8 mouse cellular contexts compared by ENCODE assay signal in genomic region chr7:73588351-73588906, GRCm38 (mm10). TPM values are rescaled to one million over a fixed set of nuclear protein-coding genes. Genes with fewer than 3 reads are reported as not detected.
DNase-seq lines count a peak whose midpoint lies in the region; TF ChIP-seq lines count a peak whose summit lies in the region.

No protein-coding gene starts in this region.

- DNase-seq in gastrocnemius, adult 2 months, result peak; percentile 67
- DNase-seq in gastrocnemius, postnatal 10 days, result no peak
- DNase-seq in urinary bladder, postnatal 14 days (ENCODE audit: low spot score), result peak; percentile 56
- no peak for DNase-seq in urinary bladder, postnatal 25 days (ENCODE audit: low spot score)
- peak; percentile 53 to 89 for DNase-seq in kidney, postnatal 36 days
- DNase-seq in yolk sac, embryonic 10.5 days (ENCODE audit: low spot score), result peak; percentile 82
- no peak for DNase-seq in retina, postnatal 1 day
- DNase-seq in lung, postnatal 10 days, result no peak

- intact Hi-C loops in gastrocnemius, adult 2 months (cut with DNase I), result no loop called here

- no peak for TF ChIP-seq CTCF in gastrocnemius, adult 2 months (IDR thresholded peaks at IDR 0.05)

- no peak overlapping the region; the same call in 1 of the 2 replicates for H3K4me3 ChIP-seq in gastrocnemius, adult 2 months

- peak overlapping the region; percentile 92 for H3K27ac ChIP-seq in gastrocnemius, adult 2 months

RNA-seq across cellular contexts. Expression of gene Chd2, which starts 46.8 kb away (rescaled TPM):
- total RNA-seq in gastrocnemius, adult 2 months (2021), result 10 to 100 TPM; 40.7 to 48.4 TPM
- total RNA-seq in gastrocnemius, postnatal 10 days (2021), result 10 to 100 TPM; 42.9 to 57.0 TPM

Comparison
In these comparisons a context has a peak if more than half of its experiments do, and no peak if none do; other contexts are left out.
1. DNase-seq: peak in gastrocnemius, adult 2 months (single experiment), urinary bladder, postnatal 14 days (single experiment), kidney, postnatal 36 days (2 of 2) and yolk sac, embryonic 10.5 days (single experiment); none in gastrocnemius, postnatal 10 days (single experiment), urinary bladder, postnatal 25 days (single experiment), retina, postnatal 1 day (single experiment) and lung, postnatal 10 days (single experiment).